Mouse (Mus musculus) neural tube, embryonic 12.5 days (tissue): ENCODE results near the gene Srarp. TPM values are rescaled to one million over a fixed set of nuclear protein-coding genes. Genes with fewer than 3 reads are reported as not detected.

Experiments used
- ATAC-seq: fragments of 200-750 bp; cut with Nextera tagmentation; 2 replicates; pipeline ENCODE4 v1.8.0; 2017; ENCODE audit warnings: low read depth, mild to moderate bottlenecking, moderate TSS enrichment, moderate library complexity; ENCODE audit not compliant: low FRiP score
- H3K27ac ChIP-seq: fragments of 300-500 bp; sonication (generic); 2 replicates; pipeline ENCODE4 v1.5.1; 2016
- H3K27me3 ChIP-seq: fragments of 300-500 bp; sonication (generic); replicated peaks from 2 replicates; pipeline ENCODE4 v1.6.1; 2016; ENCODE audit warnings: mild to moderate bottlenecking
- H3K36me3 ChIP-seq: fragments of 300-500 bp; sonication (generic); 2 replicates; pipeline ENCODE4 v1.6.1; 2016; ENCODE audit warnings: mild to moderate bottlenecking
- H3K4me1 ChIP-seq: fragments of 300-500 bp; sonication (generic); 2 replicates; pipeline ENCODE4 v1.6.1; 2016
- H3K4me2 ChIP-seq: fragments of 300-500 bp; sonication (generic); replicated peaks from 2 replicates; pipeline ENCODE4 v1.6.1; 2016; ENCODE audit warnings: mild to moderate bottlenecking
- H3K4me3 ChIP-seq: fragments of 300-500 bp; sonication (generic); 2 replicates; pipeline ENCODE4 v1.5.1; 2016
- H3K9ac ChIP-seq: fragments of 300-500 bp; sonication (generic); 2 replicates; pipeline ENCODE4 v1.6.1; 2016; ENCODE audit warnings: mild to moderate bottlenecking
- H3K9me3 ChIP-seq: fragments of 300-500 bp; sonication (generic); 2 replicates; pipeline ENCODE4 v1.6.1; 2016; ENCODE audit warnings: mild to moderate bottlenecking
- WGBS: fragments of 180-500 bp; shearing (Covaris S2); methylation state at CpG from one replicate; pipeline ENCODE4 v1.1.7; 2016; 5-methylcytosine and 5-hydroxymethylcytosine counted together
- polyA plus RNA-seq: library from polyadenylated mRNA; unstranded; fragments of >200 nt; fragmentation: Nextera tagmentation; extraction: Ambion mirVana; gene quantifications from 2 replicates; pipeline ENCODE4 v1.2.1, GENCODE M21; 2016

The Srarp gene
- polyA plus RNA-seq, 1 experiment from 2014 or later: not detected

DNA sequence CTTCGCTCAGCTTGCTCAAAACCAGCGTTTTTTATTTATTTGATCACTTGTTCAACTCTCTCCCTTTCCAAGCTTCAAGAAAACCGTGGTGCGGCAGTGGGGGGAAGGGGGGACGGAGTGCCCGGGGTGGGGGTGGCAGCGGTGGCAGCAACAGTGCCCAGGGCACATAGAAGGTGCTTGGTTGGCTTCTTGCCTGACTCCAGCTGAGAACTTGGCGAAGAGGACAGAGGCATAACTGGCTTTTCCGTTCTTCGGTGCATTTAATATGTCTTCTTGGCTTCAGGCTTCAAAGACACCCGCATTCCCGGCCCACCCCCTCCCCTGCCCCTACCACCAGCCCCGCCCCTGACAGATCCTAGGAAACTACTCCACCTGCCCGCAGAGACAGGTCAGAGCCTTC lies 3.2 kb downstream of the Srarp start:
- Histone ChIP-seq H3K9me3 (no peaks in the 10 kb centered on the region), H3K4me1 (no peaks in the 10 kb centered on the region), H3K27me3 (no peaks in the 10 kb centered on the region), H3K36me3 (no peaks in the 10 kb centered on the region), H3K9ac (no peak overlapping the region), H3K27ac (no peak overlapping the region), H3K4me3 (no peak overlapping the region), H3K4me2 (no peak overlapping the region)
- WGBS: 67% methylated on average over 14 of the region's 14 CpGs
- no peak for ATAC-seq

DNA sequence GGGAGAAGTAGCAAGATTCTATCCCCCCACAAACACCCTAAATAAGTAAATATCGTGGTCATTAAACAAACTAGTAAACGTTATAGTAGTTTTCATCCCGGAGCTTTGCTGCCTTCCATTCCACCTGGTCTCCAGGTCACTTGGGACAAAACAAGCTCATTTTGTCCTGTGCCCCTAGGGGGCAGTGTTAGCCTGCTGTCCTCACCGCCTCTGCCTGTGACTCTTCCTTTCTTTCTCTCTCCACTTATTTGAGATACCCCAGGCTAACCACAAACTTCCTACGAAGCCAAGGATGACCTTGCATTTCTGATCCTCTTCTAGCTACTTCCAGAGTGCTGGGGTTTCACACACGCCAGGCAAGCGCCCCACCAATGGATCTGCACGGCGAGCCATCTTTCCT lies 4.9 kb downstream of the Srarp start:
- Histone ChIP-seq H3K9ac (no peak overlapping the region), H3K9me3 (no peaks in the 10 kb centered on the region), H3K4me3 (no peak overlapping the region), H3K4me1 (peaks cover 2% of the 10 kb centered on the region; the same call in 1 of the 2 replicates), H3K27ac (no peak overlapping the region), H3K27me3 (0 out of 2 replicates have a peak, but pooled peaks cover 8% of the 10 kb centered on the region), H3K4me2 (no peak overlapping the region), H3K36me3 (no peaks in the 10 kb centered on the region)
- ATAC-seq: no peak
- 48% methylated on average over 9 of the region's 9 CpGs for WGBS

DNA sequence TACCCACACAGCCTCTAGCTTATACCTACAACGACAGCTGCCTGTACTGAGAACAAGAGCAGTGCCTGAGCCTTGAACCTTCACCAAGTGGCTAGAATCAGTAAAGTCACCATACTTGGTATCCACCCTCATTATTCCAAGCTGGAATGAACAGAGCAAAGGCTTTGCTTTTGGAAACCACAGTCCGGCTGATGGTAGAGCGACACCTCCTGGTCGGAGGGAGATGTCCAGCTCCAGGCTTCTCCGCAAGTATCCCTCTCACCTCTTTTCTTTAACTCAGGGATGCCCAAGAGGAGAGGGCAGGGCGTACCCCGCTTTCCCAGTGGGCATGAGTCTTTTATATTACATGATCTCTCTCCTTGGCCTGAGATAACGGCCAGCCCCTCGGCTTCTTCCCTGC lies 6.1 kb downstream of the Srarp start:
- Histone ChIP-seq H3K27ac (no peak overlapping the region), H3K27me3 (peaks cover 18% of the 10 kb centered on the region), H3K4me3 (no peak overlapping the region), H3K4me1 (peaks cover 10% of the 10 kb centered on the region; the same call in 1 of the 2 replicates), H3K36me3 (no peaks in the 10 kb centered on the region), H3K9me3 (no peaks in the 10 kb centered on the region), H3K4me2 (no peak overlapping the region), H3K9ac (no peak overlapping the region)
- 51% methylated on average over 9 of the region's 9 CpGs for WGBS
- ATAC-seq: no peak

DNA sequence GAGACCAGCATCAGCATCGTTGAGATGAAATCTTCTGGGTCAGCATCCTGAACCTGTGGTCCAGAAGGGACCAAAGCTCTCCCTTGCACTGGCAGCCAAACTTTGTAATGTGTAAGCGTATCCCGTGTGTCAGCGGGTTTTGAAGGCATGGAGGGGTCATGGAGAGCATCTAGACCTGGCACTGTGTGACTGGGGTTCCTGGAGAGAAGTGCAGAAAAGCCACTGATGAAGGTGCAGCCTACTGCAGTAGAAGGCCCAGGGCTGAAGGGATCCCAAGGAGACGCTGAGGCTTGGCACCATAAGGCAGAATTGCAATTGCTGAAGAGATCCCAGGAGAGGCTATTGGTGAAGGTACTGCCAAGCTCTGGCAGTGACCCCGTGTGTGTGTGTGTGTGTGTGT lies 6.5 kb downstream of the Srarp start:
- no peak for ATAC-seq
- H3K9ac ChIP-seq: no peak overlapping the region
- WGBS: 80% methylated on average over 6 of the region's 6 CpGs

GRCm38 (mm10) chr4:141427921-141428320 lies 8.0 kb downstream of the Srarp start:
- ATAC-seq: no peak
- Histone ChIP-seq H3K27me3 (peaks cover 35% of the 10 kb centered on the region), H3K4me3 (no peak overlapping the region), H3K9ac (no peak overlapping the region), H3K36me3 (no peaks in the 10 kb centered on the region), H3K27ac (no peak overlapping the region), H3K9me3 (no peaks in the 10 kb centered on the region), H3K4me1 (peaks cover 10% of the 10 kb centered on the region; the same call in 1 of the 2 replicates), H3K4me2 (no peak overlapping the region)
- WGBS: 86% methylated on average over 13 of the region's 13 CpGs

More for the DNA sequence above, 6.5 kb downstream of the Srarp start:
- no peak overlapping the region for H3K4me3 ChIP-seq
- H3K4me1 ChIP-seq: peaks cover 10% of the 10 kb centered on the region; the same call in 1 of the 2 replicates
- no peak overlapping the region for H3K4me2 ChIP-seq
- no peaks in the 10 kb centered on the region for H3K9me3 ChIP-seq
- peaks cover 23% of the 10 kb centered on the region for H3K27me3 ChIP-seq
- no peaks in the 10 kb centered on the region for H3K36me3 ChIP-seq
- no peak overlapping the region for H3K27ac ChIP-seq

- ATAC-seq: no peak
- 84% methylated on average over 10 of the region's 10 CpGs for WGBS
- no peak overlapping the region for H3K27ac ChIP-seq
- peaks cover 10% of the 10 kb centered on the region; the same call in 1 of the 2 replicates for H3K4me1 ChIP-seq
- H3K9me3 ChIP-seq: no peaks in the 10 kb centered on the region
- H3K4me2 ChIP-seq: no peak overlapping the region
- H3K36me3 ChIP-seq: no peaks in the 10 kb centered on the region
- peaks cover 35% of the 10 kb centered on the region for H3K27me3 ChIP-seq
- H3K4me3 ChIP-seq: no peak overlapping the region
- no peak overlapping the region for H3K9ac ChIP-seq
Observed at GRCm38 (mm10) chr4:141426796-141427745, 8.8 kb downstream of the Srarp start.

GRCm38 (mm10) chr4:141425484-141426479 lies 10.1 kb downstream of the Srarp start:
- peak overlapping the region; percentile 39 for H3K4me3 ChIP-seq
- peaks cover 37% of the 10 kb centered on the region for H3K27me3 ChIP-seq
- peak; percentile 76 for ATAC-seq
- 5% methylated on average over 36 of the region's 36 CpGs for WGBS
- peak overlapping the region; percentile 64 for H3K4me2 ChIP-seq
- H3K9me3 ChIP-seq: no peaks in the 10 kb centered on the region
- H3K4me1 ChIP-seq: peaks cover 10% of the 10 kb centered on the region; the same call in 1 of the 2 replicates
- no peaks in the 10 kb centered on the region for H3K36me3 ChIP-seq
- H3K27ac ChIP-seq: no peak overlapping the region
- peak overlapping the region; percentile 44 for H3K9ac ChIP-seq

DNA sequence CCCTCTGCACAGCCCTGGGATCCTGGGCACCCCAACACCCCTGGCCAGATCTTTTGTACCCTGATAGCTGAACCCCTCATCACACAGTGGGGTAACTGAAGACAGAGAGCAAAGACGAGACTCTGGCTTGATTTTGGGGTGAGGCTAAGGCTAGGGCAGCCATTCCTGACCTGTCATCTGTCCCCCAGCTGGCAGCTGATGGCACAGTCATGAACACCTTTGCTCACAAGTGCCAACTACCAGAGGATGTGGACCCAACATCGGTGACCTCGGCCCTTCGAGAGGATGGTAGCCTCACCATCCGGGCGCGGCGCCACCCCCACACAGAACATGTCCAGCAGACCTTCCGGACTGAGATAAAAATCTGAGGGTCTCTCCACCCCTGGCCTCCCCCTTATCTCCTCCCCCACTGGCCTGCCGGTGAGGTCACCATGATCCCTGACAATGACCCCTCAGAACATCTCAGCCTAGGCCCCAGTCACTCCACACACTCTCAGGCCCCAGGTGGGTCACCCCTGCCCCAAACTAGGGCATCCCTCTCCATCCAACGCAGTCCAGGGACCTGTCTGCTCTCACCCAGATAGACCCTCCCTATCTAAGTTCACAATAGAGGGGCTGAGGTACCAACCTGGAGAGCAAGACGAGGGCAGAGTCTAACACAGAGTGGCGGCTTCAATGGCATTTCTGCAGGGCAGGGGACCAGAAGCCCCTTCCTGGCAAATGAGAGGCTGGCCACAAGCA lies 12.0 kb downstream of the Srarp start:
- H3K9ac ChIP-seq: no peak overlapping the region
- ATAC-seq: no peak
- peaks cover 37% of the 10 kb centered on the region for H3K27me3 ChIP-seq
- no peaks in the 10 kb centered on the region for H3K36me3 ChIP-seq
- 89% methylated on average over 13 of the region's 13 CpGs for WGBS
- peaks cover 10% of the 10 kb centered on the region; the same call in 1 of the 2 replicates for H3K4me1 ChIP-seq
- H3K9me3 ChIP-seq: no peaks in the 10 kb centered on the region
- no peak overlapping the region for H3K4me3 ChIP-seq
- H3K4me2 ChIP-seq: no peak overlapping the region
- no peak overlapping the region for H3K27ac ChIP-seq

GRCm38 (mm10) chr4:141423288-141423687 lies 12.6 kb downstream of the Srarp start:
- H3K27me3 ChIP-seq: peaks cover 37% of the 10 kb centered on the region
- H3K4me1 ChIP-seq: peaks cover 10% of the 10 kb centered on the region; the same call in 1 of the 2 replicates
- H3K36me3 ChIP-seq: no peaks in the 10 kb centered on the region
- no peak for ATAC-seq
- H3K4me3 ChIP-seq: no peak overlapping the region
- WGBS: 83% methylated on average over 5 of the region's 5 CpGs
- H3K9me3 ChIP-seq: no peaks in the 10 kb centered on the region
- H3K4me2 ChIP-seq: no peak overlapping the region
- H3K9ac ChIP-seq: no peak overlapping the region
- H3K27ac ChIP-seq: no peak overlapping the region

DNA sequence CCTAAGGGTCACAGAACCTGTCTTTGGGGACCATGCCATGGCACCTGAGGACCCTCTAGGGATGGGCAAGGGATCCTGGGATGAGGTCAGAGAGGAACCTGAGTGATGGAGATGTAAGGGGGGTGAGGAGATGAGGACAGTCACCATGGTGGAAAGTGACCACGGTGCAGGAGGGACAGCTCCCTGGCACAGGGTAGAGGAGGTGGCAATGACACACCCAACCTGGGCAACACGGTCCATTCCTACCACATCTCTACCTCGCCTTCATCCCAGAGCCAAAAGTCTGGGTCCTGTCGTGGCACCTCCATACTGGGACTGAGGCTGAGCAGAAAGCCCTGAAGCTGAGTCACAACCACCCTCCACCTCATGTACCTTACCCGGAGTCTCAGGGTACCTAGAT lies 13.1 kb downstream of the Srarp start:
- Histone ChIP-seq H3K27me3 (peaks cover 37% of the 10 kb centered on the region), H3K4me2 (no peak overlapping the region), H3K9ac (no peak overlapping the region), H3K4me1 (peaks cover 10% of the 10 kb centered on the region; the same call in 1 of the 2 replicates), H3K9me3 (no peaks in the 10 kb centered on the region), H3K27ac (no peak overlapping the region), H3K36me3 (no peaks in the 10 kb centered on the region), H3K4me3 (no peak overlapping the region)
- no peak for ATAC-seq
- 85% methylated on average over 5 of the region's 5 CpGs for WGBS

- peaks cover 34% of the 10 kb centered on the region for H3K27me3 ChIP-seq
- no peak overlapping the region for H3K4me2 ChIP-seq
- ATAC-seq: no peak
- peaks cover 10% of the 10 kb centered on the region; the same call in 1 of the 2 replicates for H3K4me1 ChIP-seq
- H3K9ac ChIP-seq: no peak overlapping the region
- H3K36me3 ChIP-seq: no peaks in the 10 kb centered on the region
- H3K27ac ChIP-seq: no peak overlapping the region
- H3K9me3 ChIP-seq: 0 out of 2 replicates have a peak, but pooled peaks cover 4% of the 10 kb centered on the region
- no peak overlapping the region for H3K4me3 ChIP-seq
- WGBS: 65% methylated on average over 14 of the region's 14 CpGs
Observed at GRCm38 (mm10) chr4:141421423-141421822, 14.5 kb downstream of the Srarp start.
